Mouse (Mus musculus) midbrain, embryonic 16.5 days (tissue): Measurements from ENCODE around the gene Ddx59. TPM values are rescaled to one million over a fixed set of nuclear protein-coding genes. Genes with fewer than 3 reads are reported as not detected.

ENCODE experiments used
- ATAC-seq: fragments of 200-750 bp; cut with Nextera tagmentation; 2 replicates; pipeline ENCODE4 v1.8.0; 2017; ENCODE audit warnings: moderate TSS enrichment
- H3K27ac ChIP-seq: fragments of 300-500 bp; sonication (generic); 2 replicates; pipeline ENCODE4 v1.5.1; 2014; ENCODE audit warnings: mild to moderate bottlenecking, low read length, mixed read lengths
- H3K27me3 ChIP-seq: fragments of 300-500 bp; sonication (generic); 2 replicates; pipeline ENCODE4 v1.6.1; 2014; ENCODE audit warnings: low read depth, low read length, mixed read lengths; ENCODE audit not compliant: control insufficient read depth, insufficient read depth
- H3K36me3 ChIP-seq: fragments of 300-500 bp; sonication (generic); 2 replicates; pipeline ENCODE4 v1.6.1; 2014; ENCODE audit warnings: mild to moderate bottlenecking, low read length, moderate library complexity, mixed read lengths; ENCODE audit not compliant: control insufficient read depth, insufficient read depth
- H3K4me1 ChIP-seq: fragments of 300-500 bp; sonication (generic); 2 replicates; pipeline ENCODE4 v1.6.1; 2014; ENCODE audit warnings: mild to moderate bottlenecking, low read length, mixed read lengths; ENCODE audit not compliant: control insufficient read depth, insufficient read depth
- H3K4me2 ChIP-seq: fragments of 300-500 bp; sonication (generic); 2 replicates; pipeline ENCODE4 v1.6.1; 2014; ENCODE audit warnings: mild to moderate bottlenecking, low read length, mixed read lengths
- H3K4me3 ChIP-seq: fragments of 300-500 bp; sonication (generic); 2 replicates; pipeline ENCODE4 v1.5.1; 2014; ENCODE audit warnings: low read depth, mild to moderate bottlenecking, low read length, moderate library complexity, mixed read lengths
- H3K9ac ChIP-seq: fragments of 300-500 bp; sonication (generic); 2 replicates; pipeline ENCODE4 v1.6.1; 2014; ENCODE audit warnings: low read depth, low read length, mixed read lengths
- H3K9me3 ChIP-seq: fragments of 300-500 bp; sonication (generic); replicated peaks from 2 replicates; pipeline ENCODE4 v1.6.1; 2014; ENCODE audit warnings: mild to moderate bottlenecking, low read length, mixed read lengths; ENCODE audit not compliant: control insufficient read depth, poor library complexity, severe bottlenecking
- WGBS: fragments of 180-500 bp; shearing (Covaris S2); extraction: QIAGEN DNeasy Blood & Tissue Kit; methylation state at CpG from one replicate; pipeline ENCODE4 v1.1.7; 2014; 5-methylcytosine and 5-hydroxymethylcytosine counted together
- polyA plus RNA-seq: library from polyadenylated mRNA; unstranded; fragments of >200 nt; fragmentation: Nextera tagmentation; extraction: Ambion mirVana; gene quantifications from 2 replicates; pipeline ENCODE4 v1.2.1, GENCODE M21; 2015

Gene Ddx59
- polyA plus RNA-seq, 1 experiment from 2014 or later = 14.5 TPM

GRCm38 (mm10) chr1:136442809-136443208 is 27.7 kb downstream of the Ddx59 start:
- Histone ChIP-seq H3K27me3 (no peaks in the 10 kb centered on the region), H3K4me1 (no peaks in the 10 kb centered on the region), H3K4me3 (no peak overlapping the region), H3K36me3 (no peaks in the 10 kb centered on the region), H3K27ac (no peak overlapping the region), H3K9ac (no peak overlapping the region), H3K9me3 (no peaks in the 10 kb centered on the region), H3K4me2 (no peak overlapping the region)
- WGBS = 79% methylated on average over 9 of the region's 9 CpGs
- ATAC-seq = no peak

- no peak for ATAC-seq
- no peaks in the 10 kb centered on the region for H3K4me1 ChIP-seq
Measured at GRCm38 (mm10) chr1:136444555-136445255, 29.6 kb downstream of the Ddx59 start.

GRCm38 (mm10) chr1:136446933-136447332 is 31.9 kb downstream of the Ddx59 start:
- no peak for ATAC-seq
- no peak overlapping the region for H3K4me3 ChIP-seq
- H3K36me3 ChIP-seq = no peaks in the 10 kb centered on the region
- no peak overlapping the region for H3K9ac ChIP-seq
- H3K27ac ChIP-seq = no peak overlapping the region
- H3K27me3 ChIP-seq = no peaks in the 10 kb centered on the region
- no peaks in the 10 kb centered on the region for H3K9me3 ChIP-seq
- no peaks in the 10 kb centered on the region for H3K4me1 ChIP-seq
- WGBS = 54% methylated on average over 10 of the region's 10 CpGs
- no peak overlapping the region for H3K4me2 ChIP-seq

More at GRCm38 (mm10) chr1:136444555-136445255, 29.6 kb downstream of the Ddx59 start:
- Histone ChIP-seq H3K27ac (no peak overlapping the region), H3K9me3 (no peaks in the 10 kb centered on the region), H3K4me2 (no peak overlapping the region), H3K36me3 (no peaks in the 10 kb centered on the region), H3K4me3 (no peak overlapping the region), H3K27me3 (no peaks in the 10 kb centered on the region), H3K9ac (no peak overlapping the region)
- 93% methylated on average over 12 of the region's 12 CpGs for WGBS

- Histone ChIP-seq H3K27ac (no peak overlapping the region), H3K27me3 (no peaks in the 10 kb centered on the region), H3K4me3 (no peak overlapping the region), H3K9ac (no peak overlapping the region), H3K4me1 (no peaks in the 10 kb centered on the region), H3K4me2 (no peak overlapping the region), H3K36me3 (no peaks in the 10 kb centered on the region), H3K9me3 (no peaks in the 10 kb centered on the region)
- 77% methylated on average over 4 of the region's 4 CpGs for WGBS
- no peak for ATAC-seq
Measured at GRCm38 (mm10) chr1:136447338-136447737, 32.3 kb downstream of the Ddx59 start.

- H3K27me3 ChIP-seq = no peaks in the 10 kb centered on the region
- H3K4me3 ChIP-seq = no peak overlapping the region
- WGBS = 94% methylated on average over 6 of the region's 6 CpGs
- no peak overlapping the region for H3K9ac ChIP-seq
- H3K36me3 ChIP-seq = no peaks in the 10 kb centered on the region
- H3K9me3 ChIP-seq = no peaks in the 10 kb centered on the region
- H3K4me1 ChIP-seq = no peaks in the 10 kb centered on the region
- ATAC-seq = no peak
- H3K4me2 ChIP-seq = no peak overlapping the region
- H3K27ac ChIP-seq = no peak overlapping the region
Measured at GRCm38 (mm10) chr1:136449541-136449940, 34.5 kb downstream of the Ddx59 start.

GRCm38 (mm10) chr1:136450206-136450605 is 35.1 kb downstream of the Ddx59 start:
- 86% methylated on average over 5 of the region's 5 CpGs for WGBS
- no peak overlapping the region for H3K4me3 ChIP-seq
- ATAC-seq = no peak
- no peaks in the 10 kb centered on the region for H3K36me3 ChIP-seq
- H3K4me2 ChIP-seq = no peak overlapping the region
- no peaks in the 10 kb centered on the region for H3K27me3 ChIP-seq
- no peaks in the 10 kb centered on the region for H3K9me3 ChIP-seq
- no peaks in the 10 kb centered on the region for H3K4me1 ChIP-seq
- H3K27ac ChIP-seq = no peak overlapping the region
- no peak overlapping the region for H3K9ac ChIP-seq

GRCm38 (mm10) chr1:136452421-136452820 is 37.4 kb downstream of the Ddx59 start:
- no peaks in the 10 kb centered on the region for H3K36me3 ChIP-seq
- no peaks in the 10 kb centered on the region for H3K9me3 ChIP-seq
- H3K4me3 ChIP-seq = no peak overlapping the region
- H3K4me2 ChIP-seq = no peak overlapping the region
- H3K27ac ChIP-seq = no peak overlapping the region
- WGBS = 70% methylated on average over 5 of the region's 5 CpGs
- H3K27me3 ChIP-seq = no peaks in the 10 kb centered on the region
- H3K4me1 ChIP-seq = no peaks in the 10 kb centered on the region
- no peak for ATAC-seq
- H3K9ac ChIP-seq = no peak overlapping the region

GRCm38 (mm10) chr1:136455756-136456585 is 40.9 kb downstream of the Ddx59 start:
- no peaks in the 10 kb centered on the region for H3K36me3 ChIP-seq
- WGBS = 80% methylated on average over 17 of the region's 17 CpGs
- H3K4me2 ChIP-seq = no peak overlapping the region
- H3K27ac ChIP-seq = no peak overlapping the region
- no peaks in the 10 kb centered on the region for H3K9me3 ChIP-seq
- no peaks in the 10 kb centered on the region for H3K4me1 ChIP-seq
- no peak overlapping the region for H3K4me3 ChIP-seq
- H3K9ac ChIP-seq = no peak overlapping the region
- H3K27me3 ChIP-seq = no peaks in the 10 kb centered on the region
- ATAC-seq = no peak

GRCm38 (mm10) chr1:136456741-136457140 is 41.7 kb downstream of the Ddx59 start:
- no peak overlapping the region for H3K4me3 ChIP-seq
- no peak overlapping the region for H3K27ac ChIP-seq
- no peak overlapping the region for H3K9ac ChIP-seq
- WGBS = 82% methylated on average over 6 of the region's 6 CpGs
- no peak overlapping the region for H3K4me2 ChIP-seq
- ATAC-seq = no peak
- H3K4me1 ChIP-seq = no peaks in the 10 kb centered on the region
- no peaks in the 10 kb centered on the region for H3K27me3 ChIP-seq
- no peaks in the 10 kb centered on the region for H3K36me3 ChIP-seq
- H3K9me3 ChIP-seq = no peaks in the 10 kb centered on the region
